Mouse (Mus musculus): ENCODE measurements at regions not wholly inside any gene's neighbourhood (a gene's known extent, or its start where the extent isn't known, plus 50 kb on each side); places are given as distances from the start of the nearest gene placed in this dataset.
A peak's percentile ranks its signal among the peaks of the same experiment; 100 is the strongest.

- Histone ChIP-seq H3K27ac (ENCODE audit: insufficient read depth, low read depth, low read length) (no peak overlapping the region), H3K4me3 (ENCODE audit: insufficient read depth, low read depth, low read length) (no peak overlapping the region), H3K36me3 (ENCODE audit: control insufficient read depth, insufficient read depth, low read length) (no peaks in the 10 kb centered on the region), H3K27me3 (replicated peaks; ENCODE audit: control insufficient read depth, insufficient read depth, low read length) (no peaks in the 10 kb centered on the region), H3K4me1 (ENCODE audit: control insufficient read depth, insufficient read depth, low read length) (no peaks in the 10 kb centered on the region)
- DNase-seq: peak; percentile 44
- 25% methylated on average over 3 of the region's 3 CpGs for WGBS
- TF ChIP-seq CTCF (conservative IDR thresholded peaks at IDR 0.05; ENCODE audit: insufficient read depth, insufficient read length, low read depth, low read length): peak; percentile 23; the same call in 1 of the 2 replicates
- no peak for TF ChIP-seq POLR2A (IDR thresholded peaks at IDR 0.05; ENCODE audit: low read depth, low read length)
These were observed 325.5 kb upstream of the 9130204L05Rik start for GRCm38 (mm10) chr3:91416137-91416536.

Data from kidney, adult 2 months (tissue).